Mouse (Mus musculus): Measurements from ENCODE around the gene Bloc1s5.

The Bloc1s5 gene

DNA sequence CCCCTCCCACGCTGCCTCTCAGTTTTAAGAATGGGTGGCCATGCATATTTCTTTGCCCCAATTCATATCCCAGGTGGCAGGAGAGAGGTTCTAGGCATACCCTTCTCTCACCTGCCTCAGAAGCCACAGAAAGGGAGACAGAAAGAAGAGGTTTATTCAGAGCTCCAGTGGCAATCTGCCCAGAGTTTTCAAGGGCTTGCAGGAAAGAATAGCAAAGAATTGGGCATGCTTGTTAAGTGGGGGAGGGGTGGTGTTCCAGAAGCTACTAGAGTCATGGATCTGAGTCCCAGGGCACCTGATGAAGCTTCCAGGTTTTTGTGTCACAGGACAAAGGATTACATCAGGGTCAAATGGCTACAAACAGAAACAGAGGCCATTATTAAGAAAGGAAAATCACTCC lies 61.6 kb downstream of the Bloc1s5 start:
- no peak for DNase-seq (ENCODE audit: low spot score in 2 of 2)

DNA sequence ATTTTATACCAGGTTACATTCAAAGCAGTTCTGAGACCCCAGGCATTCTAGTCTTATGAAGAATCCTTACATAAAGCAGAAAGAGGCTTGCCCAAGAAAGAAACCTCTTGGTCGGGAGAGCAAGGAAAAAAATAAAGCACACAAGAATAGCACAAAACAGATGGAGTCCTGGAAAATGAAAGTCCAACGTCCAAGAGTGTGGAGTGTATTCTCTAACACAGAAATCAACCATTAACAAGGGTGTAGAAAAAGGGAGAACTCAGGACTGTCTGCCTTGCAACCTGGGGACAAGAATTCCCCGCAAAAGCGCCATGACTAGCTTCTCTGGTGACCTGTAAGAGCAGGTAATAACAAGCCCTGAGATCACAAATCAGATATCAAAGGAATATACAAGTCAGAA lies 69.7 kb downstream of the Bloc1s5 start:
- no peak for DNase-seq (ENCODE audit: low spot score in 2 of 2)

DNA sequence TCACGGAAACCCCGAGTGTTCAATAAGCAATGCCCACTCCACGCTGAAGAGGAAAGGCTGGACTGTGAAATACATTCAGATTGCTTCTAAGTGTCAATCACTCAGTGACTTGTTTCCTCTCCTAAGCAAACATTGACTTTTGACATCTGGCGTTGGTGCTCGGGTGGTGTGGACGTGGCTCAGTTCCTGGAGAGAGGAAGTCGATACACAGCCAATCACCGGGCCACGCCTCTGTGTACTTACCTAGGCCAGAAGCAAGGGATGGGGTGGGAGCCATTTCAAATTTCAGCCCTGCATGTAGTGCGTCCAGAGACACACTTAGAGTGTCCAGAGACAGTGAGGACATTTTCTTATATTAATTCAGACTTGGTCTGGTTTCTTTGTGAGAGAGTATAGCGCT lies 80.3 kb downstream of the Bloc1s5 start:
- no peak for DNase-seq (ENCODE audit: low spot score in 2 of 2)

DNA sequence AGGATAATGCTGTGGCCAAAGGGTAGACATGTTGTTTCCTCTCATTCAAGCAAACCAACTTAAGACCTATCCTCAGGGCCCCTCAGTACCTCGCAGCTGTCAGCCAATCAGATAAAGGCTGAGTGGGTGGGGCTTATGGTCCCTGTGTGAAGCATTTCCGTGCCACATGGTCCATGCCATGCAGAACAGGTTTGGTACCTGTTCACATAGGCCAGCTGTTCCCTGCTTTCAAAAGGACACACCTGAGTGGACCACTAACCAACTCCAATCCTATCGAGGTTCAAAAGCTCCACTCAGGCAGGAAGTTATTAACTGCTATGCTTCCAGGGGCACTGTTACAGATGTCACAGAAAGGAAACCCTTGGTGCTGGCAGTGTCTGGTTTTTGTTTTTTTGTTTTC lies 80.7 kb downstream of the Bloc1s5 start:
- DNase-seq (ENCODE audit: low spot score in 2 of 2) = no peak

DNA sequence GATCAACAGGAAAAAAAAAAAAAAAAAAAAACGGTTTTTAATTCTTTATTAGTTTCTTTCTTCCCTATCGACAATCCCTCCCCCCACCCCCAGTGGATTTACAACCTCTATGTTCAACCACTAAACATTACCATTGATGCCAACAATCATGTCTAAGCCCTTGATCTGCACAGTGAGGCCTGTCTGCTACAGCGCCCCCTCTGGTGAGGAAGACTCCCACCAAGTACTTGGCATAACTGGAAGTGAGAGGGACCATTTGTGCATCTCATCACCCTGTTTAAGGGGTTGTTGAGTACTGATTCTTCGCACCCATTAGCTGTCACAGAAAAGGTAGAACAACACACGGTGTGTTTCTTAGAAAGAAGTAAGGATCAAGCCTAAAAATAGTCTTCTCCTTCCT lies 86.2 kb downstream of the Bloc1s5 start:
- no peak for DNase-seq (ENCODE audit: low spot score in 2 of 2)

DNA sequence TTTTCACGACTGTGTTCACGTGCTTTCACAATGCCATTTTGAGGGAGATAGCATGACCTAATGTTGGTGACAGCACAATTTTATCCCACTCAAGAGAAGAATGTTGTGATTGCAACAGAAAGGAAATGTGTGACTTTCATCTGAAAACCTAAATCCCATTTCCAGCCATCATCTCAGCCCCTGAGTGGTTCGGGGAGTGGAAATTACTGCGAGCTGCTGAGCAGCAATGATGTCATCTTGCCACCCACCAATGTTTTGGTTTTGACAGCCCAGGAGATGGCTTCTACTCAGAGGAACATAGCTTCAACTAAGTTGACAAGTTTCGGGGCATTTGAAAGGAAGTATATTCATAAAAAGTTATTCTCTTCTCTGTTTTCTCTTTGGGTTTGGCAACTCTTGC lies 87.2 kb downstream of the Bloc1s5 start:
- DNase-seq (ENCODE audit: low spot score in 2 of 2) = no peak

DNA sequence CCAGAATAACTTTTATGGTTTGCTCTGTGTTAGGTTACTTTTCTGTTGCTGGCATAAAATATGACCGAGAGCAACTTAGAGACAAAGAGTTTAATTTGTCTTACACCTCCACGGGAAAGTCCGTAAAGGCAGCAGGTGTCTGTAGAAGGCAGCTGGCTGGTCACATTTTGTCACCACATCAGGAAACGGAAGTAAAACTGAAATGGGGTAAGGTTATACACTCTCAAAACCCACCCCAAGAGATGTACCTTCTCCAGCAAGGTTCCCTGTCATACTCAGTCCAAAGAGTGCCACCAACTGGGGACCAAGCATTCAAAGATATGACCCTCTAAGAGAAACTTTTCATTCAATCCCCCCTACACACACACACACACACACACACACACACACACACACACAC lies 88.2 kb downstream of the Bloc1s5 start:
- DNase-seq (ENCODE audit: low spot score in 2 of 2) = no peak

DNA sequence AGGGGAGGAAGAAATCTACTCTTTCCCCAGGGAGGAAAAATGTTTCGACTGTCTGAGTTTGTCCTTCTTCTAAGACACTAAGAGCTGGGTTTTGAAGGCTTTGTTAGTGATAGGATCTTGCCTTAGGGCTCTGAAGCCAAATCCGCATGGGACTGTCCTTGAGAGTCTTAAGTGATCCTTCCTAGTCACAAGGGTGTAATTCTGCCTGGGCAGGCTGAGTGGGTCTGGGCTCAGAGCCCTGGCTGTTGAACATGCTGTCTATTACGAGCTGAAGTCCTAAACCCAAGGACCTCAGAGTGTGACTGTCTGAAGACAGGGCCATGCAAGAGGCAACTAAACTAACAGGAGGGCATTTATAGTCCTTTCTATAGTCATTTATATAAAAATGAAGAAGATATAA lies 89.4 kb downstream of the Bloc1s5 start:
- no peak for DNase-seq (ENCODE audit: low spot score in 2 of 2)

DNA sequence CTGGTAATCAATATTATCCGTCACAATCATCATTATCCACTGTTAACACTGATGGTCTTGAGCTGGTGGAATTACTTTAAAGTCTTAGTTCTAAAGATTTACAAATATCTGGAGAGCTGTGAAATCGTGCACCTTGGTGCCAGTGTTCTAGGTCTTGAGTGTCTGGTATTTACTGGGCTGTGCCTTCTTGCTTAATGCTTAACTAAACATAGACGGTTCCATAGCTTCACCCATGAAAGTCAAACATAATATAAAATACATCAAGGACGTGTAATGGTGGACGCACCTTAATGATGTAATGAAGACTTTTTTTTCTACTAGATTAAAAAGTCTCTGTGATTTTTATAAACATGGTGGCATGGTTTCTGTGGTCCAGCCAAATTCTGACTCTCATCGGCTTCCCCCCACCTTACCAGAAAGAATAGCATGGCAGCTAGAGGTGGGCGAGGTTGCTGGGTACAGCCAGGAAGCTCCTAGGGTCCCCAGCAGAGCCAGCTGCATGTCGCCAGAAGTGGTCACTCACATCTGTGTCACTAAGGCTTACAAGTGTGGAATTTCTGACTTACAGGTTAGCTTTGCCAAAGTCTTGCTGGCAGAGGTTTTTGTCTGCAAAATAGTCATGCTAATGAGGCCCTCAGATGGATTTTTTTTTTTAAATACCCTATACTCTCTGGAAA lies 90.0 kb downstream of the Bloc1s5 start:
- no peak for DNase-seq (ENCODE audit: low spot score in 2 of 2)

DNA sequence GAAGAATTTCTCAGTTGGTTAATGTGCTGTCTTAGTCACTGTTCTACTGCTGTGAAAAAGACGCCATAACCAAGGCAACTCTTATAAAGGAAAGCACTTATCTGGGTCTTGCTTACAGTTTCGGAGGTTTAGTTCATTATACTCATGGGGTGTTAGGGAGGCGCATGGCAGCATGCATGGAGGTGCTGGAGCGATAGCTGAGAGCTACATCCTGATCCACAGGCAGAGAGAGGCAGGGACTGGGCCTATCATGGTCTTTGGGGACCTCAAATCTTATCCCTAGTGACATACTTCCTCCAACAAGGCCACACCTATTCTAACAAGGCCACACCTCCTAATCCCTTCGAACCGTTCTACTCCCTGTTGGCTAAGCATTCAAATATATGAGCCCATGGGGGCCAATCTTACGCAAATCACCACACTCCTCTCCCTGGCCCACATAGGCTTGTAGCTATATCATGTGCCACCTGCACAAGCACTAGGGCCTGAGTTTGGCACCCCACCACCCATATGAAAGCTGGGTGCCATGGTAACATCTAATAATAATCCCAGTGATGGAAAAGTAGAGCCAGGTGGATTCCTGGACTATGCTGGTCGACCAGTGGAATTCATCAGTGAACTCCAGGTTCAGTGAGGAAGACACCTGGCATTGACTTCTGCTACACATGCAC lies 91.3 kb downstream of the Bloc1s5 start:
- no peak for DNase-seq (ENCODE audit: low spot score in 2 of 2)

Measured in left cerebral cortex, adult 9 months (tissue).